Mouse (Mus musculus): Measurements from ENCODE around the gene Ccr5.

Ccr5 gene

GRCm38 (mm10) chr9:124138055-124138775 lies 16.9 kb downstream of the Ccr5 start:
- DNase-seq (ENCODE audit: low spot score in 2 of 2) = no peak

GRCm38 (mm10) chr9:124143678-124144077 lies 22.3 kb downstream of the Ccr5 start:
- no peak for DNase-seq (ENCODE audit: low spot score in 2 of 2)

- DNase-seq (ENCODE audit: low spot score in 2 of 2) = no peak
Measured at GRCm38 (mm10) chr9:124146307-124146706, 25.0 kb downstream of the Ccr5 start.

Measured in frontal cortex, postnatal 10 days (tissue).